Mouse (Mus musculus) erythroid progenitor cell, adult 5-6 weeks (primary cell): ENCODE results near the gene Pik3ip1. TPM values are rescaled to one million over a fixed set of nuclear protein-coding genes. Genes with fewer than 3 reads are reported as not detected.

ENCODE experiments used
- ATAC-seq: replicated peaks from 2 replicates; pipeline ENCODE4 v1.8.0; 2016; ENCODE audit warnings: moderate number of reproducible peaks, mild to moderate bottlenecking, moderate TSS enrichment, inconsistent platforms; ENCODE audit not compliant: poor library complexity, low FRiP score, severe bottlenecking
- total RNA-seq, 2 experiments: library from RNA; stranded (forward) in 1 of 2; stranded (reverse) in 1 of 2; fragments of 150-400 nt in 1 of 2; fragments of 186-747, 209-891 nt in 1 of 2; gene quantifications; 2 replicates each; pipeline versions ENCODE4 v1.2.3 to v1.2.4; 2015 to 2017; ENCODE audit warnings: low replicate concordance in 2 of 2

The Pik3ip1 gene
- total RNA-seq (2015; ENCODE audit: low replicate concordance) (2.1 and 4.3 TPM in 2 replicates), total RNA-seq (2017; ENCODE audit: low replicate concordance) (2.7 and 20.2 TPM in 2 replicates)

GRCm38 (mm10) chr11:3329891-3330451 lies at the start of gene Pik3ip1:
TSS of gene Pik3ip1 (plus strand) at chr11:3330401.
- no peak for ATAC-seq

GRCm38 (mm10) chr11:3282887-3283286 lies 47.3 kb upstream of the Pik3ip1 start:
- ATAC-seq = no peak

GRCm38 (mm10) chr11:3283645-3284044 lies 46.6 kb upstream of the Pik3ip1 start:
- no peak for ATAC-seq

- ATAC-seq = no peak
These were observed 44.3 kb upstream of the Pik3ip1 start for GRCm38 (mm10) chr11:3285940-3286339.

- ATAC-seq = no peak
These were observed 43.1 kb upstream of the Pik3ip1 start for GRCm38 (mm10) chr11:3287131-3287530.

- ATAC-seq = no peak
These were observed 42.3 kb upstream of the Pik3ip1 start for GRCm38 (mm10) chr11:3287921-3288320.

GRCm38 (mm10) chr11:3288521-3289301 lies 41.5 kb upstream of the Pik3ip1 start, which contains the start of gene Patz1:
TSS of gene Patz1 (plus strand) at chr11:3288874.
- ATAC-seq = no peak; the same call in 1 of the 2 replicates

- no peak for ATAC-seq
These were observed 40.8 kb upstream of the Pik3ip1 start for GRCm38 (mm10) chr11:3289302-3289802.

- ATAC-seq = peak; percentile 37; the same call in 1 of the 2 replicates
These were observed 40.2 kb upstream of the Pik3ip1 start for GRCm38 (mm10) chr11:3289803-3290639.

- peak; percentile 48 for ATAC-seq
These were observed 39.4 kb upstream of the Pik3ip1 start for GRCm38 (mm10) chr11:3290640-3291310.

GRCm38 (mm10) chr11:3291311-3292061 lies 38.7 kb upstream of the Pik3ip1 start:
- no peak; the same call in 1 of the 2 replicates for ATAC-seq

- ATAC-seq = no peak
These were observed 38.2 kb upstream of the Pik3ip1 start for GRCm38 (mm10) chr11:3292062-3292421.

GRCm38 (mm10) chr11:3292711-3293249 lies 37.4 kb upstream of the Pik3ip1 start:
- ATAC-seq = no peak

- ATAC-seq = no peak
These were observed 36.8 kb upstream of the Pik3ip1 start for GRCm38 (mm10) chr11:3293361-3293760.

- no peak for ATAC-seq
These were observed 35.6 kb upstream of the Pik3ip1 start for GRCm38 (mm10) chr11:3294641-3295040.

GRCm38 (mm10) chr11:3296056-3296455 lies 34.1 kb upstream of the Pik3ip1 start:
- no peak for ATAC-seq

- ATAC-seq = no peak
These were observed 32.1 kb upstream of the Pik3ip1 start for GRCm38 (mm10) chr11:3297871-3298812.

- ATAC-seq = no peak
These were observed 31.4 kb upstream of the Pik3ip1 start for GRCm38 (mm10) chr11:3298813-3299185.
